Mouse (Mus musculus) MEL (cell line): ENCODE results near the gene Ift52.

Experiments
- CTCF ChIP-seq, 3 experiments: IDR thresholded peaks in 2 of 3; conservative IDR thresholded peaks in 1 of 3; 2 replicates each; pipeline ENCODE4 v1.5.1; 2011 to 2012; ENCODE audit warnings: low read length in 3 of 3, low read depth in 2 of 3, mild to moderate bottlenecking in 2 of 3, improper control_type of control experiment in 1 of 3, inconsistent platforms in 1 of 3, mixed read lengths in 1 of 3, moderate library complexity in 1 of 3; ENCODE audit not compliant: control insufficient read depth in 1 of 3, insufficient read depth in 1 of 3, poor library complexity in 1 of 3, severe bottlenecking in 1 of 3
- JUND ChIP-seq: IDR thresholded peaks from 2 replicates; pipeline ENCODE4 v1.6.1; 2011; ENCODE audit warnings: low read depth, mild to moderate bottlenecking, improper control_type of control experiment, low read length
- POLR2A ChIP-seq, 2 experiments: IDR thresholded peaks; 2 replicates each; pipeline ENCODE4 v1.6.1; 2011 to 2012; ENCODE audit warnings: low read length in 2 of 2, mild to moderate bottlenecking in 2 of 2, control low read depth in 1 of 2, improper control_type of control experiment in 1 of 2, low read depth in 1 of 2, moderate library complexity in 1 of 2; ENCODE audit not compliant: control insufficient read depth in 1 of 2, insufficient read depth in 1 of 2, poor library complexity in 1 of 2
- SMC3 ChIP-seq: IDR thresholded peaks from 2 replicates; pipeline ENCODE4 v1.6.1; 2011; ENCODE audit warnings: low read depth, low read length, improper control_type of control experiment
- TBP ChIP-seq: IDR thresholded peaks from 2 replicates; pipeline ENCODE4 v1.8.0; 2011; ENCODE audit warnings: low read depth, low read length, improper control_type of control experiment
- ZKSCAN1 ChIP-seq: IDR thresholded peaks from 2 replicates; pipeline ENCODE4 v1.6.1; 2012; ENCODE audit warnings: low read depth, mild to moderate bottlenecking, inconsistent platforms, low read length, improper control_type of control experiment, moderate library complexity

DNA sequence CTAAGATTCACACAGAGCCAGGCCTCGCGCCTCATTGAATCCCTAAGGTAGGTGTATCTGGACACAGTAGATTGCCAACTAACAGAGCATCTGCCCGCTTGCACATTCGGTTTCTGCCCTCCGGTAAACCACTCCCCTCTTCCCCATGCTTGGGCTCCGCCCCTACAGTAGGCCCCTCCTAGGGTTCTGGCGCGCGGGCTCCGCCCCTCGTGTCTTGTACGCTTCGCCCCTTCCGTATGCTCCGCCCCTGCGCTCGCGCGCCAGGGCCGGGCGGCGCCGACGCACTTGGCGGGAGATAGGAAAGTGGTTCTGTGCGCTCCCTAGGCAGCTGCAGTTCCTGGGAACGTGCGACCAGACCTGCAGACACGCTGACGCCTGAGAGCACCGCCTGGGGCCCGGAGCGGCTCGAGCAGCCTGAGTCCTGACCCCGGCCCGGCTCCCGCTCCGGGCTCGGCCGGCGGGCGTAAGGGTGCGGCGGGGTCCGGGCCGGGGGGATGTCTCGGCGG, 37.2 kb downstream of the Ift52 start, which contains the start of gene Mybl2:
- TF ChIP-seq CTCF (IDR thresholded peaks at IDR 0.05 in 2 of 3, conservative IDR thresholded peaks at IDR 0.05 in 1 of 3; ENCODE audit: control insufficient read depth in 1 of 3, insufficient read depth in 1 of 3, low read depth in 2 of 3, low read length in 3 of 3, poor library complexity in 1 of 3, severe bottlenecking in 1 of 3) (no peak), SMC3 (no peak), JUND (no peak), POLR2A (IDR thresholded peaks at IDR 0.05; ENCODE audit: control insufficient read depth in 1 of 2, insufficient read depth in 1 of 2, low read depth in 1 of 2, low read length in 2 of 2, poor library complexity in 1 of 2) (peak; percentile 88 to 97), TBP (peak; percentile 83), ZKSCAN1 (no peak)
